Mouse (Mus musculus): ENCODE measurements around the gene Lrrc57.
"Not testable (repeated sequence)": the region's sequence is repeated elsewhere in the genome, so short reads cannot be mapped to it uniquely, and the experiment has no call there.

Gene Lrrc57

DNA sequence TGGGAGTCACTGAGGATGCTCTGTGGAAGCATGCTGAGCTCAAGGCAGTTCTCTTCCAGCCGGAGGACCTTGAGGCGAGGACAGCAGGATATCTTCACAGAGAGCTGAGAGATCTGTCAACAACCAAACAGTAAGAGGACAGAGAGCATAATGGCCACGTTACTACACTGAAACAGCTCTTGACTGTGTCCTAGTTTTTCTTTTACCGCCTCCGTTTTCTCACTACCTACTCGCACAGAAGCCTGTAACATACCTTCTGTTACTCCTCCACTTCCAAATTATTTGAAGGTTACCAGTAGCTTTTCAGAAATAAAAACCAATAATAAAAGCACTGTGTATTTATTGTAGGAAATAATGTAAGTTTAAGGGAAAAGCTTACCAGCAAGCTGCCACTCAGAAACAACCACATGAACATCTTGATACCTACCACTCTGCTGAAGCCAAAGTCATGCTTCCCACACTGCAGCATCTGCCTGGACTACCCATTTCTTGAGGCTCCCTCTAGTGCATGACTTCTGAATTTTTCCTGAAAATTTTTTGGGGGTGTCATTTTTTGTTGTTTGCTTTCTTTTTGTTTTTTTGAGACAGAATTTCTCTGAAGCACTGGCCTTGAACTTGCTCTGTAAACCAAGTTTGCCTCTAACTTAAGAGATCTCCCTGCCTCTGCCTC, 3.2 kb downstream of the Lrrc57 start:
- in situ Hi-C loops (cut with MboI, MseI) = no loop called here

DNA sequence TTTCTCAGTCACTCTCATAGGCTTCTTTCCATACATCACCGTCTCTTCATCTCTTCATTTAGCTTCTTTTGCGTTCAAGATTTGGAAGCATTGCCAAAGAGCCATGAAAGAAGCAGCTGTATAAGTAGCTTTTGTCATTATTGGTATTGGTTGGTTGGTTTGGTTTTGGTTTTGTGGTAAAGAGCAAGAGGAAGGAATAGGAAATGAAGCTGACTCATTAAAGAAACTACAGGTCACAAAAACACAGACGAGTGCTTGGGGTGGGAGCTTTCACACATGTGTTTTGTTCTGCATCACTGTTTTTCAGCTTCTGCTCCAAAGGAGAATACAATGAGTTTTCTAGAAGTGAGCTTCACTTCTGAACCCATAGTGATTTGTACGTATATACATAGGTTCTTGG, 9.8 kb downstream of the Lrrc57 start:
- in situ Hi-C loops (cut with MboI, MseI) = no loop called here

GRCm38 (mm10) chr2:120597734-120598133, 11.6 kb downstream of the Lrrc57 start:
- in situ Hi-C loops (cut with MboI, MseI) = no loop called here

- in situ Hi-C loops (cut with MboI, MseI) = no loop called here
These were observed 17.1 kb downstream of the Lrrc57 start for GRCm38 (mm10) chr2:120592227-120592626.

DNA sequence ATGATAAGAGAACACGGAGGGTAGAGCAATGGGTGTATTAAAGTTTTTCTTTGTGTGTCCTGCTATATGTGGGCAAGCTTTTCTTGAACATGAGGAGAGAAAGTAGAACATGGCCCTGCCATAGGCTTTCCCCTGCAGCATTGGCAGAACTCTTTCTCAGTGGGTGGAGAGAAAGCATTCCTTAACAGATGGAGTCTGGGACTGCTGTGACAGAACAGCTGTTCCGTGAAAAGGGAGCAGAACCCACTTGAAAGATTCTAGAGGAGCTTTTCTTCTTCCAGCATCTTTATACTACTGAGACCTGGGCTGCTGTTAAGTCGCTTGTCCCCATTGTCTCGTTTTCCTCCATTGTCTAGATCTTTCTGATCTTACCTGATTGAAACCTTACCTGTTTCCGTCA, 19.6 kb downstream of the Lrrc57 start:
- in situ Hi-C loops (cut with MboI, MseI) = no loop called here

- in situ Hi-C loops (cut with MboI, MseI) = no loop called here
These were observed 31.0 kb downstream of the Lrrc57 start for GRCm38 (mm10) chr2:120578286-120578685.

DNA sequence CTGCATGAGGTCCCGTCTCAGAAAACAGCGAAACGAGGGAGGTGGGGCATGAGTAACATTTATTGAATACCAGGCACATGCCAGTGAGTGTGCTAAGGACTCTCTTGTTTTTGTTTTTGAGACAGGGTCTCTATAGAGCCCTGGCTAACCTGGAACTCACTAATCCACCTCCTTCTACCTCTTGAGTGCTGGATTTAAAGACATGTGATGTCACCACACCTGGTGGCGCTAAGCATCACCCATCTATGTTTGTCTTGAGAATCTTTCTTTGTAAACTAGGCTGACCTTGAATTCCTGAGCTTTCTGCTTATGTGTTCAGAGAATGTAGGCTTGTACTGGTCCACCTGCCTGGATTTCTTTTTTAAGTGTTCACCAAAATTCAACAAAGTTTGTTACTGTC, 31.5 kb downstream of the Lrrc57 start:
- in situ Hi-C loops (cut with MboI, MseI) = no loop called here

DNA sequence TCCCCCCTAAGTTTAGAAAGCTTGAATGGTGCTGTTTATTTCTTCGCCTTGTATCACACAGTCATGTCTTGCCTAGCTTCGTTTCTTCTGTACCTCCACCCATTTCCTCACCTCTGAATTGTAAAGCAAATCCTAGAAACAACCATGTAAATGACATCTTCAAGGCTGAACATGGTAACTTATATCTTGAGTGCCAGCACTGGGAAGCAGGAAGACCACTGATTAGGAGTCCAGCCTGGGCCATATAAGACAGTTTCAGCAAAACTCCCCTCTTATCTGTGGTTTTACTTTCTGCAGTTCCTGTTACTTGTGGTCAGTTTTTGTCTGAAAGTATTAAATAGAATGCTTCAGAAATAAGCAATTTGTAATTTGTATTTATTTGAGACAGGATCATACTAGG, 33.3 kb downstream of the Lrrc57 start:
- in situ Hi-C loops (cut with MboI, MseI) = no loop called here

- in situ Hi-C loops (cut with MboI, MseI) = no loop called here
These were observed 34.2 kb downstream of the Lrrc57 start for GRCm38 (mm10) chr2:120575121-120575520.

DNA sequence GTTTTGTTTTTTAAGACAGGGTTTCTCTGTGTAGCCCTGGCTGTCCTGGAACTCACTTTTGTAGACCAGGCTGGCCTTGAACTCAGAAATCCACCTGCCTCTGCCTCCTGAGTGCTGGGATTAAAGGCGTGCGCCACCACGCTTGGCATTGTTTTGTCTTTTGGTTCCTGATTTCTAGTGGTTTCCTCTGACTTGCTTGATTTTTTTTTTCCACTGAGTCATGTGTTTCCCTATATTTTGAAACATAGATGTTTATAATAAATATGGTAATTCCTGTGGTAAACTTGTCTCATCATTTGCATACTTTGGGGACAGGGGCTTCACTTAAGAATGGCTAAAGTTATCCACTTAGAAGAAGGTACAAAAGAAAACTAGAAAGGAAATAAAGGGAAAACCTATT, 37.2 kb downstream of the Lrrc57 start:
- in situ Hi-C loops (cut with MboI, MseI) = not testable (repeated sequence)

DNA sequence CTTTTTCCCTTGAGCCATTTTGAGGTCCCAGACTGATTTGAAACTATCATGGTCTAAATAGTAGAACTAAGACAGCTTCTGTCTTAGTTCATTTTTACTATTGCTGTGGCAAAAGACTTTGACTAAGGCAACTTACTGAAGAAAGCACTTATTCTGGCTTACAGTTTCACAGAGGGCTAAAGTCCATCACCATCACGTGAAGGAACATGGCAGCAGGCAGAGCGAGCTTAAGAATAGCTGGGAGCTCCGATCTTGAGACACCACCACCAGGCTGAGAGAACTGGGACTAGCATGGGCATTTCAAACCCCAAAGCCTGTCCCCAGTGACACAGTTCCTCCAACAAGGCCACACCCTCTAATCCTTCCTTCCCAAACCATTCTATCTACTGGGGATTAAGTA, 38.2 kb downstream of the Lrrc57 start:
- in situ Hi-C loops (cut with MboI, MseI) = no loop called here

GRCm38 (mm10) chr2:120567798-120568320, 41.5 kb downstream of the Lrrc57 start:
- in situ Hi-C loops (cut with MboI, MseI) = no loop called here

DNA sequence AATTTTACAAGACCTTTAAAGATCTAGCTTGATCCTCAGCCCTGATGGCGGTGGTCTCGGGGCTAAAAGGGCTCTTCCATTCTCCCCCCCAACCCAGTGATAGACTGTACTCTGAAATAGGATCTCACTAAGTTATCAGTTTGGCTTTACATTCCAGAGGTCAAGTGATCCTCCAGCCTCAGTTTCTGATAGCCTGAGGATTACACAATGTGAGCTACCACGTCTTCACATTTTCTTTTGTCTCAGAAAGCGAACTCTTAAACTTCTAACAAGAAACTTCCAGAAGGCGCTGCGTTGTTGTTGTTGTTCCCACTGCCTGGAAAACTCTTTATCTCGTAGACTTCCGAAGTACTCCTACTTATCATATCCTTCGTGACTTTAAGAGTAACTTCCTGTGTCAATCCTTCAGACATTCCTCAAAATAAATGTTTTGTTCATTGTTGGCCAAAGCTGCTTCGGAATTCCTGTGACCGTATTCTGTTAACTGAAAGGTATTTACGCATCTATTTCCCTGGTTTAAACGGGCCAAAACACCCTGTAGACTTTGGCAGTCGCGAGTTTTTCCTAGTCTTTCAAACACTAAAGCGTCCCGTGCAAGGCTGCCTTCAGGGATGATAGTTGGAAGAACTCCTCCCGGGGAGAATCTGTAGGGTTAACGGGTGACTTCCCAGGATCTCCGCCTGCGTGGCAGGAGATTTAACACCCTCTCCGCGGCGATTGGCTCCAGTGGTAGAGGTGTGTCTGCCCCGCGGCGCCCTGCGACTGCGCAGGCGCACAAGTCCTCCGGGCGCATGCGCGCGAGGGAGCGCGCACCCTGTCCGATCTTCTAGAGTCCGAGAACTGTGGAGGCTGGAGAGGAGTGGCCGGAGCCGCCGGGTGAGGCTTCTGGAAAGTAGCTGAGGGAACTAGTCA, 42.2 kb downstream of the Lrrc57 start, which contains the start of gene Snap23:
Snap23 (plus strand) TSS at position 786 of the 912 bp plus-strand sequence.
- in situ Hi-C loops (cut with MboI, MseI) = no loop called here

DNA sequence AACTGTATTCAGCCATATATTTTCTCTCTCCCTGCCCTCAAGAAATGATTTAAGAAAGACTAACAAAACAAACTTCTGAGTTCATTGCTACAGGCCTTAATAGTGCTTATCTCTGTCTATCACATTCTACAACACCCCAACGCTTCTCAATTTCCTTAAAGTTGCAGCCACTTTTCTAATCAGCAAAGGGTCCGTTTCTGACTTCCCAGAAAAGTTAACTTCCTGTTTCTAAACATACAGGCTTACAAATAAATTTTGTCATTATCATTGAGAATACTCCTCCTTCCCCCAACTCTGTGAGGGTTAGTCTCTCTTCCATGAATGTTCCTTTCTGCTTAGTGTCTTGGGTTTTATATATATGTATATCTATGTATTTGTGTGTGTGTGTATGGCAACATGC, 44.0 kb downstream of the Lrrc57 start:
- in situ Hi-C loops (cut with MboI, MseI) = no loop called here

- in situ Hi-C loops (cut with MboI, MseI) = not testable (repeated sequence)
These were observed 44.7 kb downstream of the Lrrc57 start for GRCm38 (mm10) chr2:120564548-120565188.

GRCm38 (mm10) chr2:120563235-120563990, 45.9 kb downstream of the Lrrc57 start, which contains the start of gene Zfp106:
Gene Zfp106 (minus strand): TSS chr2:120563843.
- in situ Hi-C loops (cut with MboI, MseI) = no loop called here

DNA sequence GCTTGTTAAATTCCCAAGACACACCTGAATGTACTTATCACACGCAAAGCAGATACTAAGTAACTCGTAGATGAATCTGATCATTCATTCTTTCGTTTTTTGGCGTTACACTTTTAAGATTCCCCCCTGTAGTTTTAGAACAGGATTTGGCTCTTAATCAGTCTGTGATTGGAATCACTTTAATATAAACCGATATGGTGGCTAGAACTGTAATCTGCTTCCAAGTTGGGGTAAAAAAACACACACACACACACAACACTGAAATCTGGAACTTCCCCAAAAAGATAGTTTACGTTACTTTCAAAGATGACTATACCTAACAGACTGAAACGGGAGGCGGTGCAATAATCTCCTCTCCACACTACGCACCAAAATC, 46.5 kb downstream of the Lrrc57 start:
- in situ Hi-C loops (cut with MboI, MseI) = no loop called here

- in situ Hi-C loops (cut with MboI, MseI) = no loop called here
These were observed 47.8 kb downstream of the Lrrc57 start for GRCm38 (mm10) chr2:120561524-120561923.

GRCm38 (mm10) chr2:120558813-120559212, 50.5 kb downstream of the Lrrc57 start:
- in situ Hi-C loops (cut with MboI, MseI) = no loop called here

DNA sequence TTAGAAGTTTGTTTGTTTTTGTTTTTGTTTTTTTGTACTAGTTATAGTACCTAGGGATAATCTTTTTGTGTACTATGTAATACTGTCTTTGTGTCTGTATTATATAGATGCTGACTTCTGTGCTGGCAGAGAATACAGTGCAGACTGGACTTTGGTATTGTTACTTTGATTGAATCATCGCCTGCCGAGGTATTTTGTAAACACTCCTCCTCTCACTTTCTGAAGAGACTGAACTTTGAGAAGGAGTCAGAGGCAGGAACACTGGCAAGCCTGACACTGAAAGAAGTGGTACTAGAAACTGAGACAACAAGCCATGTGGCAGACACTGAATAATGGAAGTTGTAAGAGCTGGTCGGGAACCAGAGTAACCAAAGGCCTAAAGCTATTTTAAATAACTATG, 52.5 kb downstream of the Lrrc57 start:
- in situ Hi-C loops (cut with MboI, MseI) = no loop called here
